Mouse (Mus musculus) MEL (cell line): ENCODE data around the gene Gm4756. TPM values are rescaled to one million over a fixed set of nuclear protein-coding genes. Genes with fewer than 3 reads are reported as not detected.
A peak's percentile ranks its signal among the peaks of the same experiment; 100 is the strongest.

Source experiments
- DNase-seq: peaks from one replicate; pipeline ENCODE4 v3.0.0; 2011; ENCODE audit warnings: low read depth, low spot score
- H3K27ac ChIP-seq: 2 replicates; pipeline ENCODE4 v1.5.1; 2012; ENCODE audit warnings: low read depth, mild to moderate bottlenecking, control low read depth, low read length, moderate library complexity; ENCODE audit not compliant: control insufficient read depth
- H3K27me3 ChIP-seq, 2 experiments: fragments of 150-350 bp in 1 of 2; sonication (generic) in 1 of 2; 2 replicates each; pipeline ENCODE4 v1.6.1; 2012; ENCODE audit warnings: low read length in 2 of 2, mild to moderate bottlenecking in 2 of 2, improper control_type of control experiment in 1 of 2, moderate library complexity in 1 of 2; ENCODE audit not compliant: insufficient read depth in 2 of 2, control insufficient read depth in 1 of 2
- H3K36me3 ChIP-seq, 2 experiments: 2 replicates each; pipeline ENCODE4 v1.6.1; 2012 to 2014; ENCODE audit warnings: low read length in 2 of 2, improper control_type of control experiment in 1 of 2, inconsistent platforms in 1 of 2, mild to moderate bottlenecking in 1 of 2; ENCODE audit not compliant: insufficient read depth in 2 of 2, control insufficient read depth in 1 of 2
- H3K4me1 ChIP-seq, 2 experiments: fragments of 150-350 bp in 1 of 2; sonication (generic) in 1 of 2; 2 replicates each; pipeline ENCODE4 v1.6.1; 2012; ENCODE audit warnings: low read length in 2 of 2, improper control_type of control experiment in 1 of 2, mild to moderate bottlenecking in 1 of 2; ENCODE audit not compliant: insufficient read depth in 2 of 2, control insufficient read depth in 1 of 2
- H3K4me3 ChIP-seq, 2 experiments: fragments of 150-350 bp in 1 of 2; sonication (generic) in 1 of 2; 2 replicates each; pipeline ENCODE4 v1.5.1; 2012; ENCODE audit warnings: low read depth in 2 of 2, low read length in 2 of 2, mild to moderate bottlenecking in 2 of 2, moderate library complexity in 2 of 2, control low read depth in 1 of 2, improper control_type of control experiment in 1 of 2; ENCODE audit not compliant: control insufficient read depth in 1 of 2, insufficient read depth in 1 of 2
- H3K79me2 ChIP-seq: 2 replicates; pipeline ENCODE4 v1.6.1; 2012; ENCODE audit warnings: mild to moderate bottlenecking, low read length, moderate library complexity; ENCODE audit not compliant: control insufficient read depth, poor library complexity, insufficient read depth
- H3K9ac ChIP-seq: 2 replicates; pipeline ENCODE4 v1.6.1; 2012; ENCODE audit warnings: low read depth, mild to moderate bottlenecking, control low read depth, low read length, moderate library complexity; ENCODE audit not compliant: control insufficient read depth, poor library complexity, severe bottlenecking
- H3K9me3 ChIP-seq: fragments of 150-350 bp; sonication (generic); replicated peaks from 2 replicates; pipeline ENCODE4 v1.6.1; 2012; ENCODE audit warnings: mild to moderate bottlenecking, low read length, improper control_type of control experiment, moderate library complexity; ENCODE audit not compliant: insufficient read depth
- BHLHE40 ChIP-seq: IDR thresholded peaks from 2 replicates; pipeline ENCODE4 v1.6.1; 2012; ENCODE audit warnings: low read depth, mild to moderate bottlenecking, inconsistent platforms, low read length, improper control_type of control experiment, borderline replicate concordance
- CHD1 ChIP-seq: IDR thresholded peaks from 2 replicates; pipeline ENCODE4 v1.6.1; 2012; ENCODE audit warnings: low read depth, mild to moderate bottlenecking, inconsistent platforms, low read length, improper control_type of control experiment
- CHD2 ChIP-seq: IDR thresholded peaks from 2 replicates; pipeline ENCODE4 v1.6.1; 2011; ENCODE audit warnings: low read length, improper control_type of control experiment
- CTCF ChIP-seq, 3 experiments: IDR thresholded peaks in 2 of 3; conservative IDR thresholded peaks in 1 of 3; 2 replicates each; pipeline ENCODE4 v1.5.1; 2011 to 2012; ENCODE audit warnings: low read length in 3 of 3, low read depth in 2 of 3, mild to moderate bottlenecking in 2 of 3, improper control_type of control experiment in 1 of 3, inconsistent platforms in 1 of 3, mixed read lengths in 1 of 3, moderate library complexity in 1 of 3; ENCODE audit not compliant: control insufficient read depth in 1 of 3, insufficient read depth in 1 of 3, poor library complexity in 1 of 3, severe bottlenecking in 1 of 3
- ELF1 ChIP-seq: IDR thresholded peaks from 2 replicates; pipeline ENCODE4 v1.6.1; 2014; ENCODE audit warnings: low read depth, mild to moderate bottlenecking, inconsistent platforms, low read length, improper control_type of control experiment, moderate library complexity
- GABPA ChIP-seq: IDR thresholded peaks from 2 replicates; pipeline ENCODE4 v1.6.1; 2012; ENCODE audit warnings: low read depth, mild to moderate bottlenecking, inconsistent platforms, low read length, improper control_type of control experiment, moderate library complexity
- HCFC1 ChIP-seq: IDR thresholded peaks from 2 replicates; pipeline ENCODE4 v1.6.1; 2012; ENCODE audit warnings: low read depth, mild to moderate bottlenecking, inconsistent platforms, low read length, improper control_type of control experiment, moderate library complexity
- JUND ChIP-seq: IDR thresholded peaks from 2 replicates; pipeline ENCODE4 v1.6.1; 2011; ENCODE audit warnings: low read depth, mild to moderate bottlenecking, improper control_type of control experiment, low read length
- KAT2A ChIP-seq: conservative IDR thresholded peaks from 2 replicates; pipeline ENCODE4 v1.6.1; 2012; ENCODE audit warnings: low read depth, low read length, improper control_type of control experiment, inconsistent platforms
- MAFK ChIP-seq: IDR thresholded peaks from 2 replicates; pipeline ENCODE4 v1.6.1; 2011; ENCODE audit warnings: low read depth, mild to moderate bottlenecking, low read length, improper control_type of control experiment, borderline replicate concordance
- MAX ChIP-seq: IDR thresholded peaks from 2 replicates; pipeline ENCODE4 v1.6.1; 2011; ENCODE audit warnings: low read length, improper control_type of control experiment
- MAZ ChIP-seq: IDR thresholded peaks from 2 replicates; pipeline ENCODE4 v1.6.1; 2012; ENCODE audit warnings: low read depth, mild to moderate bottlenecking, inconsistent platforms, low read length, improper control_type of control experiment
- MEF2A ChIP-seq: IDR thresholded peaks from 2 replicates; pipeline ENCODE4 v1.6.1; 2014; ENCODE audit warnings: low read depth, mild to moderate bottlenecking, inconsistent platforms, low read length, improper control_type of control experiment; ENCODE audit not compliant: poor library complexity, insufficient replicate concordance, severe bottlenecking; ENCODE audit errors: extremely low read depth
- MXI1 ChIP-seq: IDR thresholded peaks from 2 replicates; pipeline ENCODE4 v1.6.1; 2011; ENCODE audit warnings: mild to moderate bottlenecking, low read depth, low read length, improper control_type of control experiment
- MYB ChIP-seq: IDR thresholded peaks from 2 replicates; pipeline ENCODE4 v1.6.1; 2011; ENCODE audit warnings: mild to moderate bottlenecking, low read depth, low read length, improper control_type of control experiment
- NELFE ChIP-seq: IDR thresholded peaks from 2 replicates; pipeline ENCODE4 v1.6.1; 2011; ENCODE audit warnings: low read depth, low read length, improper control_type of control experiment
- NRF1 ChIP-seq: IDR thresholded peaks from 2 replicates; pipeline ENCODE4 v1.6.1; 2014; ENCODE audit warnings: low read depth, mild to moderate bottlenecking, inconsistent platforms, low read length, improper control_type of control experiment, moderate library complexity; ENCODE audit not compliant: poor library complexity, insufficient read depth, severe bottlenecking
- POLR2A ChIP-seq, 2 experiments: IDR thresholded peaks; 2 replicates each; pipeline ENCODE4 v1.6.1; 2011 to 2012; ENCODE audit warnings: low read length in 2 of 2, mild to moderate bottlenecking in 2 of 2, control low read depth in 1 of 2, improper control_type of control experiment in 1 of 2, low read depth in 1 of 2, moderate library complexity in 1 of 2; ENCODE audit not compliant: control insufficient read depth in 1 of 2, insufficient read depth in 1 of 2, poor library complexity in 1 of 2
- POLR2AphosphoS2 ChIP-seq: IDR thresholded peaks from 2 replicates; pipeline ENCODE4 v1.6.1; 2011; ENCODE audit warnings: low read length, improper control_type of control experiment
- RAD21 ChIP-seq: IDR thresholded peaks from 2 replicates; pipeline ENCODE4 v1.6.1; 2011; ENCODE audit warnings: mild to moderate bottlenecking, low read depth, low read length, improper control_type of control experiment
- RCOR1 ChIP-seq: IDR thresholded peaks from 2 replicates; pipeline ENCODE4 v1.6.1; 2012; ENCODE audit warnings: low read depth, mild to moderate bottlenecking, inconsistent platforms, low read length, improper control_type of control experiment
- SIN3A ChIP-seq: IDR thresholded peaks from 2 replicates; pipeline ENCODE4 v1.6.1; 2012; ENCODE audit warnings: low read length, improper control_type of control experiment, inconsistent platforms
- TCF12 ChIP-seq: IDR thresholded peaks from 2 replicates; pipeline ENCODE4 v1.6.1; 2014; ENCODE audit warnings: low read depth, mild to moderate bottlenecking, inconsistent platforms, low read length, improper control_type of control experiment, moderate library complexity
- UBTF ChIP-seq: IDR thresholded peaks from 2 replicates; pipeline ENCODE4 v1.6.1; 2012; ENCODE audit warnings: low read depth, mild to moderate bottlenecking, inconsistent platforms, low read length, improper control_type of control experiment, moderate library complexity, borderline replicate concordance; ENCODE audit not compliant: insufficient read depth
- USF1 ChIP-seq: IDR thresholded peaks from 2 replicates; pipeline ENCODE4 v1.6.1; 2014; ENCODE audit warnings: low read depth, mild to moderate bottlenecking, inconsistent platforms, low read length, improper control_type of control experiment, moderate library complexity
- USF2 ChIP-seq, 2 experiments: IDR thresholded peaks; 2 replicates each; pipeline ENCODE4 v1.6.1; 2011 to 2012; ENCODE audit warnings: improper control_type of control experiment in 2 of 2, low read length in 2 of 2, borderline replicate concordance in 1 of 2, inconsistent platforms in 1 of 2, low read depth in 1 of 2, mild to moderate bottlenecking in 1 of 2; ENCODE audit not compliant: insufficient read depth in 1 of 2
- ZC3H11A ChIP-seq: IDR thresholded peaks from 2 replicates; pipeline ENCODE4 v1.6.1; 2012; ENCODE audit warnings: low read depth, mild to moderate bottlenecking, inconsistent platforms, low read length, improper control_type of control experiment
- ZNF384 ChIP-seq: IDR thresholded peaks from 2 replicates; pipeline ENCODE4 v1.6.1; 2012; ENCODE audit warnings: low read depth, mild to moderate bottlenecking, inconsistent platforms, low read length, improper control_type of control experiment
- polyA plus RNA-seq, 2 experiments: library from polyadenylated mRNA; stranded (reverse) in 1 of 2; unstranded in 1 of 2; fragments of >175 nt in 1 of 2; fragments of >200 nt in 1 of 2; gene quantifications; 2 replicates each; pipeline versions ENCODE4 v1.2.1 to v1.2.4; 2012; ENCODE audit warnings: low replicate concordance in 2 of 2, low read depth in 1 of 2; ENCODE audit not compliant: insufficient read length in 2 of 2, insufficient read depth in 1 of 2, missing spikeins in 1 of 2
- total RNA-seq: library from RNA; depleted of rRNA; stranded (reverse); fragments of 300-350 nt; gene quantifications from 2 replicates; pipeline ENCODE4 v1.2.3, GENCODE M21; 2012

Gene Gm4756
- total and polyA plus RNA-seq, 3 experiments = not detected

DNA sequence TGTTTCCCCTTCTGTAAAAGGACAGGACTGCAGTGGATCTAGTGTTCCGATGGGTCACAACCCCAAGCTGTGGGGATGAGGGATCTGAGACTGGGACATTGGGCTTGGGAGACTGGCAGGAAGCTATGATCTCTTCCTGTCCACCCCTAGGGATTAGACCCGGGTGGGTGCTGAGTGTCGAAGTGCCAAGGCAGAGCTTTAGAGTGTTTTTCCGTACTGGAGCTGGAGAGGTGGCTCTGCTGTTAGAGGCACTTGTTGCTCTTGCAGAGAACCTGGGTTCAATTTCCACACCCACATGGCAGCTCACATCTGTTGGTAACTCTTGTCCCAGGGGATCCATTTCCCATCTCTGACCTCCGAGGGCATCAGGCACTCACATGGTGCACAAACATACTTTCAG lies 16.6 kb upstream of the Gm4756 start:
- Histone ChIP-seq H3K9ac (no peak overlapping the region), H3K27me3 (no peaks in the 10 kb centered on the region), H3K36me3 (peaks cover 0 to 4% of the 10 kb centered on the region in 2 experiments; a peak in 2 of 4 replicates), H3K27ac (no peak overlapping the region), H3K4me1 (peaks cover 4 to 9% of the 10 kb centered on the region in 2 experiments; a peak in 2 of 4 replicates), H3K4me3 (no peak overlapping the region), H3K9me3 (no peaks in the 10 kb centered on the region), H3K79me2 (no peaks in the 10 kb centered on the region)
- TF ChIP-seq MEF2A (no peak), KAT2A (no peak), RCOR1 (no peak), HCFC1 (no peak), MAX (no peak), UBTF (no peak), GABPA (no peak), ELF1 (no peak), CHD1 (no peak), POLR2AphosphoS2 (no peak), USF2 (IDR thresholded peaks at IDR 0.05; ENCODE audit: borderline replicate concordance in 1 of 2, insufficient read depth in 1 of 2, low read depth in 1 of 2, low read length in 2 of 2) (no peak), NRF1 (no peak), MXI1 (no peak), POLR2A (IDR thresholded peaks at IDR 0.05; ENCODE audit: control insufficient read depth in 1 of 2, insufficient read depth in 1 of 2, low read depth in 1 of 2, low read length in 2 of 2, poor library complexity in 1 of 2) (no peak), MAFK (no peak), SIN3A (no peak), MYB (no peak), BHLHE40 (no peak), ZNF384 (no peak)
- no peak for DNase-seq

DNA sequence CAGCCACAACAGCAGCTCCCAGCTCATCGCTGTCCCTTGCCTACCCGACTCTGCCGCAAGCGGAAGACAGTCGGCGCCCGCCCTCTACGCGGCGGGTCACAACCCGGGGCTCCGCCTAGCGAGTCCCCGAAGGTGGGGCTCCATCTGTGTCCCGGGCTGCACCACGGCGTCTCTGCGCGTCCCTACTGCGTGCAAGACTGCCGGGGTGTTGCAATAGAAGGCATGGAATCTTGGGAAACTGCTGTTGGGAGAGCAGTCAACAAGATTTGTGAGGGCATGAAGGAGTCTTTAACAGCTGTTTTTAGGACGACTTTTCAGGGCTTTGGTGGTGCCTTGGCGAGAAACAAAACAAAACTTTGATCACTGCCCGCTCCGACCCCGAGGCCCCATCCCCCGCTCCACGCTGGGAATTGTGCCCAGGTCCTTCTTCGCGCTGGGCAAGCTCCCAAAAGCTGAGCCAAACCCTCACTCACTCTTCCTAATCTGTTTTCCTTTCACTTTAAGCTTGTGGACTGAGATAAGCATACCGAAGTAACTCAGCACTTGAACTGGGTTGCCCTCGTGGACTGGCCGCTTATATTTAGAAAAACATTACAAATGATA lies 15.4 kb upstream of the Gm4756 start, which contains the start of gene Dhrs7:
Gene Dhrs7 (minus strand): TSS at position 175 of the 603 bp plus-strand sequence.
- Histone ChIP-seq H3K36me3 (peaks cover 0 to under 1% of the 10 kb centered on the region in 2 experiments; a peak in 1 of 4 replicates), H3K9me3 (no peaks in the 10 kb centered on the region), H3K9ac (peak within 1 kb of the TSS; percentile 42), H3K79me2 (no peaks in the 10 kb centered on the region), H3K27ac (peak within 1 kb of the TSS; percentile 29), H3K4me3 (peak within 1 kb of the TSS; percentile 65), H3K27me3 (no peaks in the 10 kb centered on the region), H3K4me1 (peaks cover 4 to 6% of the 10 kb centered on the region in 2 experiments; a peak in 1 of 4 replicates)
- peak; percentile 91 for DNase-seq
- no peak for TF ChIP-seq CHD1
- TF ChIP-seq USF1 = no peak
- peak; percentile 43 to 59; a peak in 1 of 4 replicates for TF ChIP-seq POLR2A (IDR thresholded peaks at IDR 0.05; ENCODE audit: control insufficient read depth in 1 of 2, insufficient read depth in 1 of 2, low read depth in 1 of 2, low read length in 2 of 2, poor library complexity in 1 of 2)
- TF ChIP-seq KAT2A = no peak; the same call in 1 of the 2 replicates
- TF ChIP-seq CHD2 = no peak
- TF ChIP-seq MYB = no peak
- no peak for TF ChIP-seq CTCF (IDR thresholded peaks at IDR 0.05 in 2 of 3, conservative IDR thresholded peaks at IDR 0.05 in 1 of 3; ENCODE audit: control insufficient read depth in 1 of 3, insufficient read depth in 1 of 3, low read depth in 2 of 3, low read length in 3 of 3, poor library complexity in 1 of 3, severe bottlenecking in 1 of 3)
- TF ChIP-seq NELFE = peak; percentile 58
- no peak for TF ChIP-seq RAD21
- TF ChIP-seq MAFK = no peak
- TF ChIP-seq RCOR1 = peak; percentile 22; the same call in 1 of the 2 replicates
- peak; percentile 77 for TF ChIP-seq TCF12
- TF ChIP-seq UBTF = no peak
- TF ChIP-seq MAX = 0 out of 2 replicates have a peak, but pooled peaks have one; percentile 41
- TF ChIP-seq ZC3H11A = no peak
- TF ChIP-seq MEF2A = no peak
- TF ChIP-seq MXI1 = peak; percentile 76; the same call in 1 of the 2 replicates
- TF ChIP-seq MAZ = no peak
- TF ChIP-seq GABPA = no peak
- TF ChIP-seq JUND = no peak
